Comparison of ENCODE assay signal across 8 mouse cellular contexts in the genomic region with DNA sequence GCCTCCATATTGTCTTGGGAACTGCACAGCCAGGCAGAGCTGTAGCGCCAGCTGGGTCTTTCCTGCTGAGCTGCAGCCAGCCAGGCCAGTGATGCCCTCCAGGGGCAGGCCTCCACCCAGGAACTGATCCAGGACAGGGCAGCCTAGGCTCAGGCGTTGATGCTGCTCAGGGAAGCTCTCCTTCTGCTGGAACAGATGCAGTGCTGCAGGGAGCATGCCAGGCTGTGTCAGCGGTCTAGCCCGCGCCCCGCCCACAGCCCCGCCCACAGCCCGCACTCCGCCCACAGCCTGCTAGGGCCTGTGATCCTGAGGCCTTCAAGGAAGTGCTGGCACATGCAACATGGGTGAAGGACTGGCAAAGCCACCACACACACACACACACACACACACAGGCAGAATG. TPM values are rescaled to one million over a fixed set of nuclear protein-coding genes. Genes with fewer than 3 reads are reported as not detected.
DNase-seq lines count a peak whose midpoint lies in the region; ATAC-seq lines count a peak whose summit lies in the region.

No protein-coding gene starts in this region.

- DNase-seq in CD4-positive helper T cell, adult 2 months (ENCODE audit: low read depth, low spot score): peak; percentile 84
- DNase-seq in c-Kit-positive CD71-negative TER-119-negative erythroid progenitor cells, embryonic 14.5 days (ENCODE audit: low read depth): peak; percentile 44
- DNase-seq in forebrain, embryonic 11.5 days (ENCODE audit: low spot score): peak; percentile 87
- peak; percentile 89 for DNase-seq in kidney, postnatal 14 days
- peak; percentile 73 for DNase-seq in neural tube, embryonic 11.5 days (ENCODE audit: low spot score)
- DNase-seq in testis, postnatal 10 days (ENCODE audit: low spot score): peak; percentile 85

- 2% methylated on average over 9 of the region's 9 CpGs for WGBS in forebrain, embryonic 11.5 days
- WGBS in heart, embryonic 15.5 days: 7% methylated on average over 8 of the region's 9 CpGs
- 7% methylated on average over 9 of the region's 9 CpGs for WGBS in liver, embryonic 15.5 days (ENCODE audit: insufficient replicate concordance)
- 5% methylated on average over 9 of the region's 9 CpGs for WGBS in neural tube, embryonic 11.5 days

- peak; percentile 7; the same call in 1 of the 2 replicates for ATAC-seq in forebrain, embryonic 11.5 days (replicated peaks; ENCODE audit: low FRiP score)
- ATAC-seq in heart, embryonic 15.5 days (replicated peaks; ENCODE audit: insufficient number of reproducible peaks, insufficient read depth, low FRiP score, low read depth): peak; percentile 12; the same call in 1 of the 2 replicates
- ATAC-seq in liver, embryonic 15.5 days (ENCODE audit: insufficient read depth): no peak
- 0 out of 2 replicates have a peak, but pooled peaks have one; percentile 5 for ATAC-seq in neural tube, embryonic 11.5 days (ENCODE audit: insufficient read depth, low FRiP score, low TSS enrichment)

- H3K4me1 ChIP-seq in forebrain, embryonic 11.5 days (replicated peaks; ENCODE audit: control insufficient read depth, insufficient read depth, low read length): peaks cover 10% of the 10 kb centered on the region; the same call in 1 of the 2 replicates
- peaks cover 27% of the 10 kb centered on the region for H3K4me1 ChIP-seq in heart, embryonic 15.5 days (replicated peaks)
- peaks cover 51% of the 10 kb centered on the region for H3K4me1 ChIP-seq in liver, embryonic 15.5 days (replicated peaks)
- peaks cover 14% of the 10 kb centered on the region for H3K4me1 ChIP-seq in neural tube, embryonic 11.5 days (ENCODE audit: control insufficient read depth, insufficient read depth, low read length)

- no peak overlapping the region for H3K9ac ChIP-seq in forebrain, embryonic 11.5 days (ENCODE audit: low read length)
- H3K9ac ChIP-seq in heart, embryonic 15.5 days: peak overlapping the region; percentile 27; the same call in 1 of the 2 replicates
- no peak overlapping the region for H3K9ac ChIP-seq in liver, embryonic 15.5 days
- H3K9ac ChIP-seq in neural tube, embryonic 11.5 days (ENCODE audit: low read length): peak overlapping the region; percentile 2; the same call in 1 of the 2 replicates

- peaks cover 5% of the 10 kb centered on the region for H3K36me3 ChIP-seq in forebrain, embryonic 11.5 days (ENCODE audit: control insufficient read depth, insufficient read depth, low read length)
- H3K36me3 ChIP-seq in heart, embryonic 15.5 days: peaks cover 37% of the 10 kb centered on the region
- peaks cover 47% of the 10 kb centered on the region for H3K36me3 ChIP-seq in liver, embryonic 15.5 days (replicated peaks)
- peaks cover 8% of the 10 kb centered on the region for H3K36me3 ChIP-seq in neural tube, embryonic 11.5 days (ENCODE audit: control insufficient read depth, insufficient read depth, low read length)

- no peaks in the 10 kb centered on the region for H3K9me3 ChIP-seq in forebrain, embryonic 11.5 days (ENCODE audit: control insufficient read depth, low read length)
- H3K9me3 ChIP-seq in heart, embryonic 15.5 days (replicated peaks): no peaks in the 10 kb centered on the region
- no peaks in the 10 kb centered on the region for H3K9me3 ChIP-seq in liver, embryonic 15.5 days (replicated peaks)
- H3K9me3 ChIP-seq in neural tube, embryonic 11.5 days (ENCODE audit: control insufficient read depth, low read length): no peaks in the 10 kb centered on the region

- no peaks in the 10 kb centered on the region for H3K27me3 ChIP-seq in forebrain, embryonic 11.5 days (ENCODE audit: control insufficient read depth, insufficient read depth, low read length)
- no peaks in the 10 kb centered on the region for H3K27me3 ChIP-seq in heart, embryonic 15.5 days
- H3K27me3 ChIP-seq in liver, embryonic 15.5 days: no peaks in the 10 kb centered on the region
- H3K27me3 ChIP-seq in neural tube, embryonic 11.5 days (ENCODE audit: control insufficient read depth, insufficient read depth, low read length): no peaks in the 10 kb centered on the region

- no peak overlapping the region for H3K27ac ChIP-seq in forebrain, embryonic 11.5 days (ENCODE audit: low read depth, low read length)
- H3K27ac ChIP-seq in heart, embryonic 15.5 days: peak overlapping the region; percentile 34
- 0 out of 2 replicates have a peak overlapping the region, but pooled peaks have one; percentile 34 for H3K27ac ChIP-seq in liver, embryonic 15.5 days (replicated peaks)
- H3K27ac ChIP-seq in neural tube, embryonic 11.5 days (ENCODE audit: low read depth, low read length): peak overlapping the region; percentile 36; the same call in 1 of the 2 replicates

- no peak overlapping the region for H3K4me2 ChIP-seq in forebrain, embryonic 11.5 days (ENCODE audit: low read depth, low read length, severe bottlenecking)
- no peak overlapping the region for H3K4me2 ChIP-seq in heart, embryonic 15.5 days
- H3K4me2 ChIP-seq in liver, embryonic 15.5 days: 0 out of 2 replicates have a peak overlapping the region, but pooled peaks have one; percentile 21
- H3K4me2 ChIP-seq in neural tube, embryonic 11.5 days (ENCODE audit: low read depth): no peak overlapping the region

- H3K4me3 ChIP-seq in forebrain, embryonic 11.5 days (ENCODE audit: low read depth, low read length): no peak overlapping the region
- no peak overlapping the region for H3K4me3 ChIP-seq in heart, embryonic 15.5 days
- H3K4me3 ChIP-seq in liver, embryonic 15.5 days (replicated peaks): no peak overlapping the region
- H3K4me3 ChIP-seq in neural tube, embryonic 11.5 days (ENCODE audit: low read depth, low read length): no peak overlapping the region

RNA-seq across cellular contexts. Expression of a gene that starts 3.9 kb away (rescaled TPM):
- 19.6 and 20.1 TPM in 2 replicates for polyA plus RNA-seq in forebrain, embryonic 11.5 days (2014; fragmentation: Nextera tagmentation; extraction: Ambion mirVana)
- polyA plus RNA-seq in heart, embryonic 15.5 days (2015; fragmentation: Nextera tagmentation; extraction: Ambion mirVana): 3.8 and 7.8 TPM in 2 replicates
- 5.1 and 5.7 TPM in 2 replicates for polyA plus RNA-seq in liver, embryonic 15.5 days (2015; fragmentation: Nextera tagmentation; extraction: Ambion mirVana)
- polyA plus RNA-seq in neural tube, embryonic 11.5 days (2014; fragmentation: Nextera tagmentation; extraction: Ambion mirVana): 12.5 and 12.8 TPM in 2 replicates

RNA-seq across cellular contexts. Expression of a gene that starts 4.2 kb away (rescaled TPM):
- 66.5 and 68.4 TPM in 2 replicates for polyA plus RNA-seq in forebrain, embryonic 11.5 days (2014; fragmentation: Nextera tagmentation; extraction: Ambion mirVana)
- polyA plus RNA-seq in heart, embryonic 15.5 days (2015; fragmentation: Nextera tagmentation; extraction: Ambion mirVana): 86.6 and 99.9 TPM in 2 replicates
- 64.4 and 78.6 TPM in 2 replicates for polyA plus RNA-seq in liver, embryonic 15.5 days (2015; fragmentation: Nextera tagmentation; extraction: Ambion mirVana)
- 64.5 and 67.3 TPM in 2 replicates for polyA plus RNA-seq in neural tube, embryonic 11.5 days (2014; fragmentation: Nextera tagmentation; extraction: Ambion mirVana)

RNA-seq across cellular contexts. Expression of a gene that starts 51.1 kb away (rescaled TPM):
- 226 and 247 TPM in 2 replicates for polyA plus RNA-seq in forebrain, embryonic 11.5 days (2014; fragmentation: Nextera tagmentation; extraction: Ambion mirVana)
- polyA plus RNA-seq in heart, embryonic 15.5 days (2015; fragmentation: Nextera tagmentation; extraction: Ambion mirVana): 105 and 126 TPM in 2 replicates
- 18.1 and 18.3 TPM in 2 replicates for polyA plus RNA-seq in liver, embryonic 15.5 days (2015; fragmentation: Nextera tagmentation; extraction: Ambion mirVana)
- 339 and 364 TPM in 2 replicates for polyA plus RNA-seq in neural tube, embryonic 11.5 days (2014; fragmentation: Nextera tagmentation; extraction: Ambion mirVana)

Comparison
In these comparisons a context has a peak if more than half of its experiments do, and no peak if none do; other contexts are left out.
1. H3K9ac ChIP-seq: peak in heart, embryonic 15.5 days (single experiment) and neural tube, embryonic 11.5 days (single experiment); none in forebrain, embryonic 11.5 days (single experiment) and liver, embryonic 15.5 days (single experiment).
2. Peak in every context shown above with its lines, with median percentiles within 50 percentile points of each other: DNase-seq.